Mouse (Mus musculus) gastrocnemius, postnatal 14 days (tissue): ENCODE results near the gene Cldn11. TPM values are rescaled to one million over a fixed set of nuclear protein-coding genes. Genes with fewer than 3 reads are reported as not detected.
"Not testable (repeated sequence)": the region's sequence is repeated elsewhere in the genome, so short reads cannot be mapped to it uniquely, and the experiment has no call there.

Source experiments
- DNase-seq: peaks from one replicate; pipeline ENCODE4 v3.0.0; 2021; ENCODE audit warnings: mixed read lengths
- intact Hi-C: fragments of 180-260 bp; cut with DNase I; formaldehyde crosslinking; loops from one replicate; pipeline ENCODE4 v1.15.1; 2025; ENCODE audit warnings: low total_unique reads
- long read RNA-seq, 2 experiments: library from polyadenylated mRNA; stranded (forward); transcript quantifications; one replicate each; pipeline ENCODE4 v2.0.0; 2021
- total RNA-seq, 2 experiments: library from RNA; stranded (reverse); gene quantifications; 2 replicates each; pipeline ENCODE4 v1.2.3; 2021

Gene Cldn11
- total RNA-seq: under 1 TPM; 0.58 to 0.78 TPM
- long read RNA-seq, experiment 1: 0 reads
- long read RNA-seq, experiment 2: 0 reads

- peak; percentile 38 for DNase-seq
- intact Hi-C loops: loop anchor here (2.0 to 10.0 kb wide), 2 partner anchors 305 to 453 kb away; no protein-coding TSS in a partner anchor
Measured at GRCm38 (mm10) chr3:31149706-31150105, at the start of gene Cldn11. Gene Cldn11 (plus strand): TSS chr3:31149920.

GRCm38 (mm10) chr3:31100026-31100425 lies 49.7 kb upstream of the Cldn11 start:
- no peak for DNase-seq
- intact Hi-C loops: no loop called here

GRCm38 (mm10) chr3:31100802-31101201 lies 48.9 kb upstream of the Cldn11 start:
- DNase-seq: no peak
- intact Hi-C loops: no loop called here

- no peak for DNase-seq
- intact Hi-C loops: no loop called here
Measured at GRCm38 (mm10) chr3:31104936-31105335, 44.8 kb upstream of the Cldn11 start.

- DNase-seq: no peak
- intact Hi-C loops: no loop called here
Measured at GRCm38 (mm10) chr3:31106597-31106996, 43.1 kb upstream of the Cldn11 start.

GRCm38 (mm10) chr3:31107674-31108073 lies 42.0 kb upstream of the Cldn11 start:
- intact Hi-C loops: no loop called here
- DNase-seq: no peak

- no peak for DNase-seq
- intact Hi-C loops: no loop called here
Measured at GRCm38 (mm10) chr3:31109108-31109507, 40.6 kb upstream of the Cldn11 start.

GRCm38 (mm10) chr3:31123098-31123497 lies 26.6 kb upstream of the Cldn11 start:
- intact Hi-C loops: no loop called here
- DNase-seq: no peak

GRCm38 (mm10) chr3:31126303-31126702 lies 23.4 kb upstream of the Cldn11 start:
- DNase-seq: no peak
- intact Hi-C loops: no loop called here

- intact Hi-C loops: no loop called here
- no peak for DNase-seq
Measured at GRCm38 (mm10) chr3:31126848-31127247, 22.9 kb upstream of the Cldn11 start.

- DNase-seq: no peak
- intact Hi-C loops: no loop called here
Measured at GRCm38 (mm10) chr3:31129766-31130165, 20.0 kb upstream of the Cldn11 start.

- no peak for DNase-seq
- intact Hi-C loops: no loop called here
Measured at GRCm38 (mm10) chr3:31133664-31134063, 16.1 kb upstream of the Cldn11 start.

GRCm38 (mm10) chr3:31134246-31134645 lies 15.5 kb upstream of the Cldn11 start:
- no peak for DNase-seq
- intact Hi-C loops: no loop called here

GRCm38 (mm10) chr3:31134696-31135095 lies 15.0 kb upstream of the Cldn11 start:
- no peak for DNase-seq
- intact Hi-C loops: no loop called here

GRCm38 (mm10) chr3:31136591-31136990 lies 13.1 kb upstream of the Cldn11 start:
- DNase-seq, intact Hi-C loops: not testable (repeated sequence)

- peak; percentile 49 for DNase-seq
- intact Hi-C loops: loop anchor here (2.0 kb wide), 1 partner anchor 82 kb away; no protein-coding TSS in a partner anchor
Measured at GRCm38 (mm10) chr3:31138454-31139424, 11.0 kb upstream of the Cldn11 start.

- intact Hi-C loops: loop anchor here (10.0 kb wide), 1 partner anchor 313 kb away; no protein-coding TSS in a partner anchor
- no peak for DNase-seq
Measured at GRCm38 (mm10) chr3:31141621-31142020, 8.1 kb upstream of the Cldn11 start.

GRCm38 (mm10) chr3:31145222-31145621 lies 4.5 kb upstream of the Cldn11 start:
- not testable (repeated sequence) for DNase-seq
- intact Hi-C loops: loop anchor here (10.0 kb wide), 1 partner anchor 310 kb away; no protein-coding TSS in a partner anchor

- intact Hi-C loops: loop anchor here (10.0 kb wide), 1 partner anchor 309 kb away; no protein-coding TSS in a partner anchor
- peak; percentile 71 for DNase-seq
Measured at GRCm38 (mm10) chr3:31145641-31146290, 4.0 kb upstream of the Cldn11 start.

GRCm38 (mm10) chr3:31148595-31148994 lies 1.1 kb upstream of the Cldn11 start:
- intact Hi-C loops: loop anchor here (2.0 to 10.0 kb wide), 2 partner anchors 306 to 454 kb away; no protein-coding TSS in a partner anchor
- DNase-seq: no peak
